Mouse (Mus musculus) hindbrain, embryonic 16.5 days (tissue): ENCODE data around the gene BC025920. TPM values are rescaled to one million over a fixed set of nuclear protein-coding genes. Genes with fewer than 3 reads are reported as not detected.
A peak's percentile ranks its signal among the peaks of the same experiment; 100 is the strongest.
"Not testable (repeated sequence)": the region's sequence is repeated elsewhere in the genome, so short reads cannot be mapped to it uniquely, and the experiment has no call there.

Experiments
- ATAC-seq: fragments of 200-750 bp; cut with Nextera tagmentation; 2 replicates; pipeline ENCODE4 v1.8.0; 2017; ENCODE audit warnings: moderate TSS enrichment, moderate library complexity
- H3K27ac ChIP-seq: fragments of 300-500 bp; sonication (generic); 2 replicates; pipeline ENCODE4 v1.5.1; 2014; ENCODE audit warnings: low read depth, mild to moderate bottlenecking, control low read depth, low read length, moderate library complexity
- H3K27me3 ChIP-seq: fragments of 300-500 bp; sonication (generic); replicated peaks from 2 replicates; pipeline ENCODE4 v1.6.1; 2014; ENCODE audit warnings: low read length; ENCODE audit not compliant: control insufficient read depth, insufficient read depth
- H3K36me3 ChIP-seq: fragments of 300-500 bp; sonication (generic); 2 replicates; pipeline ENCODE4 v1.6.1; 2014; ENCODE audit warnings: mild to moderate bottlenecking, low read length, moderate library complexity, mixed read lengths; ENCODE audit not compliant: control insufficient read depth, insufficient read depth
- H3K4me1 ChIP-seq: fragments of 300-500 bp; sonication (generic); 2 replicates; pipeline ENCODE4 v1.6.1; 2014; ENCODE audit warnings: low read depth, low read length; ENCODE audit not compliant: control insufficient read depth, insufficient read depth
- H3K4me2 ChIP-seq: fragments of 300-500 bp; sonication (generic); 2 replicates; pipeline ENCODE4 v1.6.1; 2014; ENCODE audit warnings: mild to moderate bottlenecking, low read length, control low read depth, moderate library complexity
- H3K4me3 ChIP-seq: fragments of 300-500 bp; sonication (generic); 2 replicates; pipeline ENCODE4 v1.5.1; 2014; ENCODE audit warnings: mild to moderate bottlenecking, low read length, control low read depth, moderate library complexity
- H3K9ac ChIP-seq: fragments of 300-500 bp; sonication (generic); 2 replicates; pipeline ENCODE4 v1.6.1; 2014; ENCODE audit warnings: low read depth, mild to moderate bottlenecking, control low read depth, low read length, moderate library complexity
- H3K9me3 ChIP-seq: fragments of 300-500 bp; sonication (generic); 2 replicates; pipeline ENCODE4 v1.6.1; 2014; ENCODE audit warnings: mild to moderate bottlenecking, low read length, moderate library complexity; ENCODE audit not compliant: control insufficient read depth
- WGBS: fragments of 180-500 bp; shearing (Covaris S2); extraction: QIAGEN DNeasy Blood & Tissue Kit; methylation state at CpG from one replicate; pipeline ENCODE4 v1.1.7; 2014; 5-methylcytosine and 5-hydroxymethylcytosine counted together
- polyA plus RNA-seq: library from polyadenylated mRNA; unstranded; fragments of >200 nt; fragmentation: Nextera tagmentation; extraction: Ambion mirVana; gene quantifications from 2 replicates; pipeline ENCODE4 v1.2.1, GENCODE M21; 2015

The BC025920 gene
- polyA plus RNA-seq, 1 experiment from 2014 or later, result 1.6 TPM

GRCm38 (mm10) chr10:81628390-81628789, 22.3 kb downstream of the BC025920 start, which contains the start of gene Ankrd24:
Ankrd24 (plus strand) TSS chr10:81628540.
- ATAC-seq, result no peak
- Histone ChIP-seq H3K36me3 (peaks cover 6% of the 10 kb centered on the region), H3K4me2 (peak within 1 kb of the TSS; percentile 93), H3K4me3 (peak within 1 kb of the TSS; percentile 84), H3K4me1 (peaks cover 19% of the 10 kb centered on the region), H3K9me3 (no peaks in the 10 kb centered on the region), H3K27ac (peak within 1 kb of the TSS; percentile 87), H3K27me3 (peaks cover 4% of the 10 kb centered on the region; the same call in 1 of the 2 replicates), H3K9ac (peak within 1 kb of the TSS; percentile 87)
- 80% methylated on average over 16 of the region's 16 CpGs for WGBS

- Histone ChIP-seq H3K27ac (peak overlapping the region; percentile 72), H3K4me3 (peak overlapping the region; percentile 57), H3K36me3 (no peaks in the 10 kb centered on the region), H3K9ac (peak overlapping the region; percentile 78), H3K9me3 (no peaks in the 10 kb centered on the region), H3K27me3 (peaks cover 4% of the 10 kb centered on the region; the same call in 1 of the 2 replicates), H3K4me1 (peaks cover 3% of the 10 kb centered on the region), H3K4me2 (peak overlapping the region; percentile 63)
- ATAC-seq, result peak; percentile 90
- 3% methylated on average over 37 of the region's 37 CpGs for WGBS
Measured at GRCm38 (mm10) chr10:81633253-81634099, 27.4 kb downstream of the BC025920 start.

GRCm38 (mm10) chr10:81636338-81636737, 30.3 kb downstream of the BC025920 start:
- no peak overlapping the region for H3K9ac ChIP-seq
- no peak overlapping the region for H3K27ac ChIP-seq
- H3K4me3 ChIP-seq, result no peak overlapping the region
- 22% methylated on average over 8 of the region's 8 CpGs for WGBS
- no peaks in the 10 kb centered on the region for H3K9me3 ChIP-seq
- no peak for ATAC-seq
- H3K4me2 ChIP-seq, result no peak overlapping the region
- peaks cover 9% of the 10 kb centered on the region for H3K4me1 ChIP-seq
- H3K36me3 ChIP-seq, result no peaks in the 10 kb centered on the region
- H3K27me3 ChIP-seq, result no peaks in the 10 kb centered on the region

GRCm38 (mm10) chr10:81638101-81638500, 32.0 kb downstream of the BC025920 start:
- WGBS, result 81% methylated on average over 6 of the region's 6 CpGs
- Histone ChIP-seq H3K9ac (no peak overlapping the region), H3K4me3 (no peak overlapping the region), H3K4me1 (peaks cover 24% of the 10 kb centered on the region), H3K9me3 (no peaks in the 10 kb centered on the region), H3K36me3 (no peaks in the 10 kb centered on the region), H3K4me2 (no peak overlapping the region), H3K27me3 (no peaks in the 10 kb centered on the region), H3K27ac (no peak overlapping the region)
- ATAC-seq, result no peak

- not testable (repeated sequence) for H3K4me2 ChIP-seq, H3K27me3 ChIP-seq, H3K27ac ChIP-seq, H3K36me3 ChIP-seq, H3K4me3 ChIP-seq, H3K9ac ChIP-seq, ATAC-seq, H3K9me3 ChIP-seq
- 48% methylated on average over 4 of the region's 4 CpGs for WGBS
- H3K4me1 ChIP-seq, result peaks cover 24% of the 10 kb centered on the region
Measured at GRCm38 (mm10) chr10:81640825-81641224, 34.8 kb downstream of the BC025920 start.

- Histone ChIP-seq H3K27ac (no peak overlapping the region), H3K9me3 (no peaks in the 10 kb centered on the region), H3K4me3 (no peak overlapping the region), H3K36me3 (no peaks in the 10 kb centered on the region), H3K4me2 (no peak overlapping the region; the same call in none of the 2 replicates), H3K4me1 (peaks cover 24% of the 10 kb centered on the region), H3K9ac (no peak overlapping the region), H3K27me3 (no peaks in the 10 kb centered on the region)
- no peak for ATAC-seq
- WGBS, result 85% methylated on average over 2 of the region's 2 CpGs
Measured at GRCm38 (mm10) chr10:81641566-81641965, 35.5 kb downstream of the BC025920 start.

GRCm38 (mm10) chr10:81641978-81642647, 36.0 kb downstream of the BC025920 start:
- H3K27ac ChIP-seq, result no peak overlapping the region
- ATAC-seq, result no peak
- no peaks in the 10 kb centered on the region for H3K9me3 ChIP-seq
- WGBS, result 75% methylated on average over 8 of the region's 8 CpGs
- peaks cover 24% of the 10 kb centered on the region for H3K4me1 ChIP-seq
- H3K36me3 ChIP-seq, result no peaks in the 10 kb centered on the region
- H3K27me3 ChIP-seq, result no peaks in the 10 kb centered on the region
- H3K4me3 ChIP-seq, result peak overlapping the region; percentile 75
- peak overlapping the region; percentile 92 for H3K4me2 ChIP-seq
- peak overlapping the region; percentile 95 for H3K9ac ChIP-seq

GRCm38 (mm10) chr10:81642648-81643448, 36.8 kb downstream of the BC025920 start:
- Histone ChIP-seq H3K36me3 (no peaks in the 10 kb centered on the region), H3K9ac (peak overlapping the region; percentile 95), H3K4me1 (peaks cover 24% of the 10 kb centered on the region), H3K27ac (peak overlapping the region; percentile 97), H3K4me2 (peak overlapping the region; percentile 92), H3K27me3 (no peaks in the 10 kb centered on the region), H3K4me3 (peak overlapping the region; percentile 75), H3K9me3 (no peaks in the 10 kb centered on the region)
- 21% methylated on average over 24 of the region's 24 CpGs for WGBS
- no peak; the same call in 1 of the 2 replicates for ATAC-seq
